Mouse (Mus musculus): ENCODE measurements around the gene March2.

Gene March2

DNA sequence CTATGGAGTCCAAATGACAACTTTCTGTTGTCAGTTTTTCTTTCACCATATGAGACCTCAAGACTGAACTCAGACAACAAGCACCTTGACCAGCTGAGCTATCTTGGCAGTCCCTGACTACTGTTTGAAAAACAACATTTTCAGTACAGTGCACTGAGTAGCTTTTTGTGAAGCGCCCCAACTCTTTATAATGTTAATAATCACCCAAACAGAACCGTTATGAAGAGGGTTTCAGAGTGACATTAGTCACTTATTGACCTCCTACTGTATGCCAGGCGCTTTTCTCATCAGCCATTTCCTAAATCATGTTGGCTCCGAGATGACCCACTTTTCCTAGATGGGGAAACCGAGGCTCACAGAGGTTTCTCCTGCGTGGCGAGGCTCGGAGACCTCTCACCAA, 488 bp downstream of the March2 start:
- DNase-seq (ENCODE audit: extremely low spot score), result no peak

DNA sequence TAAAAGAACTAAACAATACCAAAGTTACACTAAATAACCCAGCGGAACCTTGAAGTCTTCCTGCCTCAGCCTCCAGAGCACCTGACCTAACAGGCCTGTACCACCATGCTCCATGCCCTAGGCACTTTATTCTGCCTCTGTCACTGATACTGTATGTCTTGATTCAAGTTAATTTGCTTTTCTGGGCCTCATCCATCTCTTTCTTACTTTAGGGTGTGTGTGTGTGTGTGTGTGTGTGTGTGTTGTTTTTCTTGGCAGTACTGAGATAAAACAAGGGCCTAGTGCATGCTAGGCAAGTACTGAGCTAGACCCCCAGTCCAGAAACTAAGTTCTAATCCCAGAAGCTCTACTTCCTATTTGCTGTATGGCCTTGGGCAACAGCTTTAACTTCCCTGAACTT, 1.2 kb downstream of the March2 start:
- no peak for DNase-seq (ENCODE audit: extremely low spot score)

DNA sequence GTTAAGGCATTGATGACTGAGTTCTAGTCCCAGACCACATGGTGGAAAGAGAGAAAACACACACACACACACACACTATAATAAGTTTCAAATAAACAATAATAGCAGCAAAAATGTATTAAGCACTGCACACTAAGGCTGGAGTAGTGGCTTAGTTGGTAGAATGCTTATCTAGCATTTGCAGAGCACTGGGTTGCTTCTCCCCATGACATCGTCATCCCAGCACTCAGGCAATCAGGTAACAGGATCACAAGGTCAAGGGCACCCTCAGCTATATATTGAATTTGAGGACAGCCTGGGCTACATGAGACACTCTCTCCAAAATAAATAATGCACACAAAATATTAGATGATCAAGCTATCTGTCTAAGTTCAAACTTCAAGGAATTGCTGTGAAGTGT, 3.7 kb downstream of the March2 start:
- DNase-seq (ENCODE audit: extremely low spot score), result no peak

GRCm38 (mm10) chr17:33713271-33713670, 5.2 kb downstream of the March2 start:
- DNase-seq (ENCODE audit: extremely low spot score), result no peak

DNA sequence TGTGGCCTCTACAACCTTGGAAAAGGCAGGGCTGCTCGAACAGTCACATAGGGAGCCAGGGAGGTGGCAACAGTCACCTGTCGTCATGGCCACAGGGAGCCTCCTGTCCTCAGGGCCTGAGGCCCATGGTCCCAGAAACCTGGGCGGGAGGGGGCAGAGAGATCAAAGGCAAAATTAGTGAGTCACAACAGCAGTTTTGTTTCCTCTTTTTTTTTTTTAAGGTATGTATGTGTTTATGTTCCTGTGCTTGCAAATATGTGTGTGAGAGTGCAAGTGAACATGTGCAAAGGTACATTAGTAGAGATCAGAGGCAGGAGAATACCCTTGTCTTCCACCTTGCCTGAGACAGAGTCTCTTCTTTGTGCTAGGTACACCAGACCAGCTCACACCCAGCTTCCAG, 8.6 kb downstream of the March2 start:
- no peak for DNase-seq (ENCODE audit: extremely low spot score)

DNA sequence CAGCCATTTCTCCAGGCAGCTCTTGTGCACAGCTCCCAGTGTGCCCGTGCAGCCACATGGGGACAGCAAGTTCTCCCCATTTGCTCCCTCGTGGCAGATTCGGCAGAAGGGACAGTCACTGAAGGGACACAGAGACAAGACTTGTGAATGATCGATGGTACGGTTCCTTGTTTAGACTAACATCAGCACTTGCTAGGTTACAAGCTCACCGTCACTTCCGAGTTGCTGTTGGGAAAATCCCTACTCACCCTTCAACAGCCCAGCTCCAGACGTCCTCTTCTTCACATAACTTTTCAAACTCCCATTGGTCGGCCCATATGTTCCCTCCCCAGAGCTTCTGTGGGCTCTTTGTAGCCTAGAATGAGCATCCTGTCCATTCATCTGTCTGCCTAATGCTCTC, 15.4 kb downstream of the March2 start:
- no peak for DNase-seq (ENCODE audit: extremely low spot score)

DNA sequence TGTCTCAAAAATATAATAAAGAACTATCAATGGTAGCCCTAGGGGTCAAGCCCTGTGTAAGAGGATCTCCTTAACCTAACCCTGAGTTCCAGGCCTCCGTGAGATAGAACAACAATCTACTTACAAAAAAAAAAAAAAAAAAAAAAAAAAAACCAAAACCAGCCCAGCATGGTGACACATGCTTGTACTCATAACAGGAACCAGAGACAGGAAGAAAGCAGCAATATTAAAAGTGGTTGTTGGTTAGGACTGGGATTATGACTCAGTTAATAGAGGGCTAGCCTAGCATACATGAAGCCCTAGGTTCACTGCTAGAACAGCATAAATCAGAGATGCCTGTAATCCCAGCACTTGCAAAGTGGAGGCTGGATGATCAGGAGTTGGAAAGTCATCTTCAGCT, 16.3 kb downstream of the March2 start:
- DNase-seq (ENCODE audit: extremely low spot score), result no peak

GRCm38 (mm10) chr17:33695471-33695870, 23.0 kb downstream of the March2 start:
- no peak for DNase-seq (ENCODE audit: extremely low spot score)

- DNase-seq (ENCODE audit: extremely low spot score), result no peak
These were observed 31.7 kb downstream of the March2 start, which contains the start of gene Hnrnpm for GRCm38 (mm10) chr17:33686760-33687159. Hnrnpm (minus strand) TSS chr17:33686860.

DNA sequence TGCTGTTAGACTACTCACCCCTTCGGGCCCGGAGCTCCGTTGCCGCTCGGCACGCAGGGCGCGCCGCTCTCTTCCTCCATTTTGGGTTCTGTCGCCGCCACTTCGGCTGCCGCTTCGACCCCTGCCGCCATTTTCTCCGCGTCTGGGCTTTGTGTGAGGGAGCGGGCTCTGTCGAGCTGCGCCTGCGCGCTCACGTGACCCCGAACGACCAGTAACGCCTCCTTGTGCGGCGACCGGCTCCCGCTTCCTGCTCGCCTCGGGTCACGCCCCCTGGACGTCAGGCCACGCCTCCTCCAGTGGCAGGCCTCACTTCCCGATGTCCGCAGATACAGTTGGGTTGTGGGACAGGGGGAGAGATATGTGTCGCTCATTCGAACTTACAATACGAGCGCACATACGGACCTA, 33.2 kb downstream of the March2 start:
- peak; percentile 95 for DNase-seq (ENCODE audit: extremely low spot score)

DNA sequence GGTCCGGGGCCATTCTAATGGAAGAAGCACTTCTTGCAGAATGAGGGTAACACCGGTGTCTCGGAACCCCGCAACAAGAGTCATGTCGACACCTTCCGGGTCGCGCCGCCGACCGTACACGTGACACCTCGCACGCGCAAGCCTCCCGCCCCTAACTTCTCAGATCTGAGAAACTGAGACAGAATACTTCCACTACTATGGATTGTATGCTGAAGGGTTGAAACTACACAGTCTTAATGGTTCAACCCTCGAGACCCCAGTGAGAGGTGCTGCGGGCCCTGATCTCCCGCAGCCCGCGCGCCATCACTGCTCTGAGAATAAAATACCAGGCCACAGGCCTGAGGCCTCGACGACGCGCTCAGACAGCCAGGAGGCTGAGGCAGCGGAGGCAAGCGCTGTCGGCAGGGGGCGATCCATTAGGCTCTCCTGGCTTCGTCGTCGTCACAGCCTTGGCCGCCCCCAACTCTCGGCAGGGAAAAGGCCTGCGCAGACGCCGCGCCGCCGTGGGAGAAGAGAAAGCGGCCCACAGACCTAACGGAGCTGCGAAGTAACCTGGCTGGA, 33.7 kb downstream of the March2 start:
- DNase-seq (ENCODE audit: extremely low spot score), result no peak

GRCm38 (mm10) chr17:33681767-33682166, 36.7 kb downstream of the March2 start:
- no peak for DNase-seq (ENCODE audit: extremely low spot score)

DNA sequence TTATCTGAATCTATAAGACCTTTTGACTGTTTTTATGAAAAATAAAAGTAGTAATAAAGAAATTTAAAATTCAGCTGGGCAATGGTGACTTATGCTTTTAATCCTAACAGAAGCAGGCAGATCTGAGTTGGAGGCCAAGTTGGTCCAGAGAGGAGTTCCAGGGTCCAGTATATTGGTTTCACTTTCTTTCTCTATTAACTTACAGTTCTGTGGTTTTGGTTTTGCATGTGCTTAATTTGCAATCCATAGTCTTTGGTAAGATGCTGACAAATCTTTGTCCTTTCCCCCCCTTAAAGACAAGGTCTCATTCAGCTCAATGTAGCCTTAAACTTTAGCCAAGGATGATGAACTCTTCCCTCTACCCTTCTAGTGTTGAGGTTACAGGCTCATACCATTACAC, 39.7 kb downstream of the March2 start:
- DNase-seq (ENCODE audit: extremely low spot score), result no peak

- no peak for DNase-seq (ENCODE audit: extremely low spot score)
These were observed 42.4 kb downstream of the March2 start for GRCm38 (mm10) chr17:33676086-33676485.

- DNase-seq (ENCODE audit: extremely low spot score), result no peak
These were observed 43.0 kb downstream of the March2 start for GRCm38 (mm10) chr17:33675452-33675851.

GRCm38 (mm10) chr17:33673837-33674236, 44.6 kb downstream of the March2 start:
- no peak for DNase-seq (ENCODE audit: extremely low spot score)

DNA sequence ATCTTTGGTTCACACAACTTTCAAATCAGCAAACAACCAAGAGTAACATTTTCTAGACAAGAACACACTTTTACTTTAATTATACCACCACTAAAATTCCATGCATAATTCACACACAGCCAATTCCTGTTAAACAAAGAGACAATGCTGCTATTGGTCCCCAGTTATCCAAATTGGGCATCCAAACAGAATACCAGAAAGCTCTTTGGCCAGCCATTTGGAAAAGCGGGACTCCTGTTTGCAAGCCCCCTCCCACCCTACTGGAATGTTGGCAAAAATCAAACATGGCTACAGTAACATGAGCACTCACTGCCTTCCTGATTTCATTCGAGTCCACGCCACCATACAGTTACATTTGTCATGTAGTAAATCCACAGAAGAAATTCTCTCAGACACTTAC, 48.8 kb downstream of the March2 start:
- no peak for DNase-seq (ENCODE audit: extremely low spot score)

DNA sequence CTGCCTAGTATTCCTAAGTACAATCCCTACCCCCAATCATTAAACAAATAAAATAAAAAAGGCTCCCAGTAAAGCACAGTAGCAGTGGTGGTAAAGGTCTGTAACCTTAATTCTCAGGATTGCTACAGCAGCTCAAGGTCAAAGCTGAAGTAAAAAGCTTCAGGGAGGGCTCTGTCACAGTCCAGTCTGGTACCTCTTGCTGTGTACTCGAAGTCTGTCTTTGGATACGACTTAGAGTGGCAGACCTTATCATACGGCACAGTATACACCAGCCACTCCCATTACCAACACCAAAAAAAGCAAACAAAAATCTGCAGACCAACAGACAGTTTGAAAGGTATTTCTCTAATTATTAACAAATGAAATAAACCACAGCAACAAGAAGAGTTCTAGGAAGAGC, 51.7 kb downstream of the March2 start:
- DNase-seq (ENCODE audit: extremely low spot score), result no peak

DNA sequence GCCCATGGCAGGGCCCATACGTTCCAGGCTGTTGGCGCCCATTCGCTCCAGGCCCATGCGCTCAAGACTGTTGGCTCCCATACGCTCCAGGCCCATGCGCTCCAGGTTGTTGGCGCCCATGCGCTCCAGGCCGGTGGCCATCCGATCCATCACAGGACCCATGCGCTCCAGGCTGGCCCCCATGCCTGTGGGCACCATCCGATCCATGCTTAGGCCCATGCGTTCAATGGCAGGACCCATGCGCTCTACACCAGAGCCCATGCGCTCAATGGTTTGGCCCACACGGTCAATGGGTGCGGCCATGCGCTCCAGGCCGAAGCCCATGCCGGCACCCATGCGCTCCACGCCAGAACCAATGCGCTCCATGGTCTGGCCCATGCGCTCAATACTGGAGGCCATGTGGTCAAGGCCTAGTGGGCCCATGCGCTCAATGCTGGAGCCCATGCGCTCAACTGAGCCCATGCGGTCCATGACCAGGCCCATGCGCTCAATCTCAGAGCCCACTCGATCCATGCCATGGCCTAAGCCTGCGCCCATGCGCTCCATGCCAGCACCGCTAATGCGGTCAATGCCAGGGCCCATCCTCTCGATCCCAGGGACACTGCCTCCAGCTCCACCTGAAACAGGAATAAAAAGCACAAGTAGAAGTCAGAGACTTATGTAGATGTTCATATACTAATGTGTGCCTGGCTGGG, 68.5 kb downstream of the March2 start:
- DNase-seq (ENCODE audit: extremely low spot score), result no peak

GRCm38 (mm10) chr17:33645073-33645472, 73.4 kb downstream of the March2 start:
- no peak for DNase-seq (ENCODE audit: extremely low spot score)

GRCm38 (mm10) chr17:33644068-33644467, 74.4 kb downstream of the March2 start:
- no peak for DNase-seq (ENCODE audit: extremely low spot score)

DNA sequence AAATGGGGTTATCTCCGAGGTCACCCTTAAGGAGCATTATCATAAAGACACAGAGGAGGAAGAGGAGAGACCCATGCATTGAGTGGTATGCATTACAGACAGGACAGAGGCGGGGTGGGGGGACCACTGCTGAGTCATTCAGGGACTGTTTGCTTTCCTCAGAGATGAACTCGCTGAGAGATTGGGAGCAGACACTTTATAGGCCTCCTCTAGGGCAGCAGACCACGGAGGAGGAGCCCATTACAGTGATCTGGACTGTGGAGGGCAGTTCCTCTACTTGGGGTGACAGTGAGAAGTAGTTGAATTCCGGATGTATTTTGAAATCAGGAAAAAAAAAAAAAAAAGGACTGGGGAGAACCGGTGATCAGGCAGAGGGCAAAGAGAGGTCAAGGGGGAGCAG, 78.7 kb downstream of the March2 start:
- no peak for DNase-seq (ENCODE audit: extremely low spot score)

DNA sequence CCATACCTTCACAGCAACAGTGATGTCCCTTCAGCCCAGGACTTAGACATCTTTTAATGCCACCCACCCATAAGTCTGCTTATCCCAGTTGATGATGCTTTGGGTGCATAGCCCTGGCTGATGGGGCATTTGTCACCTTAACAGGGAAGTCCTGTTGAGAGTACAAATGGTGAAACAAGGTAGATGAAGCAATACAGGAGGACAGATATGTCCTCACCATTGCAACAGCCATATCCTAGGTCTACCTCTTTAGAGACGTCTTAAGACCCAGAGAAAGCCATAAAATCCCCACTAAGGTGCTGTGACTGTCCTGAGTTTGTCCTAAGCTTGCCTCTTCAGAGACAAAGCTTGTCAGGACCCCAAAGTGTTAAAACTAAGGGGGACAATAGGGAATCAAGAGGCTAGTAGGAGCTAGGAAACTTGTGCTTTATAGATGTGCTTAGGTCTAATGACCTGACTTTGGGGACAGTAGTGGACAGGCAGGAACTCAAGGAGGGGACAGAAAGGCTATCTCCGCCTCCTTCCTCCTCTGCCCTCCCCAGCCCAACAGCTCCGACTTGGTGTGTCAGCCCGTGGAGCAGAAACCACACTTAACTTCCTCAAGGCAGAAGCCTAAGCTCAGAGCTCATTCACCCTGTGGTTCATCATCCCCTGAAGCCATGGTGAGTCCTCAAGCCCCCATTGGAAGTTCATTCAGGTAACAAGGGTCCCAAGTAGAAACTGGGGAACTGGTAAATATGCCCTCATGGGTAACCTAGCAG, 80.8 kb downstream of the March2 start, which contains the start of gene Pram1:
Gene Pram1 (plus strand): TSS at position 541 of the 761 bp plus-strand sequence.
- no peak for DNase-seq (ENCODE audit: extremely low spot score)
